Mouse (Mus musculus): Measurements from ENCODE around the gene Hps5.

- TF ChIP-seq MAFK (IDR thresholded peaks at IDR 0.05; ENCODE audit: insufficient read depth, low read depth, low read length) (no peak), HCFC1 (IDR thresholded peaks at IDR 0.05; ENCODE audit: borderline replicate concordance, insufficient read depth, low read length) (no peak), CHD2 (IDR thresholded peaks at IDR 0.05; ENCODE audit: low read depth, low read length) (no peak), ZNF384 (IDR thresholded peaks at IDR 0.05; ENCODE audit: low read depth, low read length) (no peak), ZC3H11A (IDR thresholded peaks at IDR 0.05; ENCODE audit: borderline replicate concordance, low read depth, low read length) (no peak)
These were observed 39.2 kb upstream of the Hps5 start for GRCm38 (mm10) chr7:46834994-46835610.
